Mouse (Mus musculus) forebrain, embryonic 12.5 days (tissue): Measurements from ENCODE around the gene 4930452B06Rik. TPM values are rescaled to one million over a fixed set of nuclear protein-coding genes. Genes with fewer than 3 reads are reported as not detected.

Experiments used
- ATAC-seq: fragments of 200-750 bp; cut with Nextera tagmentation; 2 replicates; pipeline ENCODE4 v1.8.0; 2017; ENCODE audit warnings: moderate TSS enrichment; ENCODE audit not compliant: low FRiP score
- H3K27ac ChIP-seq: fragments of 300-500 bp; sonication (generic); 2 replicates; pipeline ENCODE4 v1.5.1; 2016; ENCODE audit warnings: mild to moderate bottlenecking
- H3K27me3 ChIP-seq: fragments of 300-500 bp; sonication (generic); 2 replicates; pipeline ENCODE4 v1.6.1; 2016; ENCODE audit warnings: mild to moderate bottlenecking
- H3K36me3 ChIP-seq: fragments of 300-500 bp; sonication (generic); replicated peaks from 2 replicates; pipeline ENCODE4 v1.6.1; 2016; ENCODE audit warnings: mild to moderate bottlenecking
- H3K4me1 ChIP-seq: fragments of 300-500 bp; sonication (generic); 2 replicates; pipeline ENCODE4 v1.6.1; 2016
- H3K4me2 ChIP-seq: fragments of 300-500 bp; sonication (generic); 2 replicates; pipeline ENCODE4 v1.6.1; 2016; ENCODE audit warnings: mild to moderate bottlenecking, moderate library complexity
- H3K4me3 ChIP-seq: fragments of 300-500 bp; sonication (generic); replicated peaks from 2 replicates; pipeline ENCODE4 v1.5.1; 2016; ENCODE audit warnings: mild to moderate bottlenecking
- H3K9ac ChIP-seq: fragments of 300-500 bp; sonication (generic); 2 replicates; pipeline ENCODE4 v1.6.1; 2016; ENCODE audit warnings: mild to moderate bottlenecking
- H3K9me3 ChIP-seq: fragments of 300-500 bp; sonication (generic); 2 replicates; pipeline ENCODE4 v1.6.1; 2016
- WGBS: fragments of 180-500 bp; shearing (Covaris S2); methylation state at CpG from one replicate; pipeline ENCODE4 v1.1.7; 2016; 5-methylcytosine and 5-hydroxymethylcytosine counted together
- polyA plus RNA-seq: library from polyadenylated mRNA; unstranded; fragments of >200 nt; fragmentation: Nextera tagmentation; extraction: Ambion mirVana; gene quantifications from 2 replicates; pipeline ENCODE4 v1.2.1, GENCODE M21; 2016

4930452B06Rik gene
- 12.1 and 12.4 TPM in 2 replicates for polyA plus RNA-seq

- Histone ChIP-seq H3K4me1 (peaks cover 5% of the 10 kb centered on the region), H3K4me3 (peak within 1 kb of the TSS; percentile 74), H3K27ac (no peak within 1 kb of the TSS), H3K27me3 (no peaks in the 10 kb centered on the region), H3K4me2 (peak within 1 kb of the TSS; percentile 69), H3K9me3 (no peaks in the 10 kb centered on the region), H3K9ac (peak within 1 kb of the TSS; percentile 75), H3K36me3 (no peaks in the 10 kb centered on the region)
- 2% methylated on average over 38 of the region's 45 CpGs for WGBS
- peak; percentile 99 for ATAC-seq
These were observed at the start of gene 4930452B06Rik for GRCm38 (mm10) chr14:8665636-8666411. Gene 4930452B06Rik, minus strand, starts transcription at chr14:8666240.

- no peak overlapping the region for H3K4me2 ChIP-seq
- no peaks in the 10 kb centered on the region for H3K27me3 ChIP-seq
- H3K27ac ChIP-seq, result no peak overlapping the region
- 51% methylated on average over 4 of the region's 4 CpGs for WGBS
- H3K9ac ChIP-seq, result no peak overlapping the region
- H3K4me3 ChIP-seq, result no peak overlapping the region
- H3K4me1 ChIP-seq, result no peaks in the 10 kb centered on the region
- 0 out of 2 replicates have a peak, but pooled peaks have one; percentile 14 for ATAC-seq
- no peaks in the 10 kb centered on the region for H3K36me3 ChIP-seq
- H3K9me3 ChIP-seq, result no peaks in the 10 kb centered on the region
These were observed 46.6 kb upstream of the 4930452B06Rik start for GRCm38 (mm10) chr14:8712674-8713073.

- ATAC-seq, result no peak
These were observed 23.4 kb upstream of the 4930452B06Rik start for GRCm38 (mm10) chr14:8689451-8689850.

GRCm38 (mm10) chr14:8688462-8688861 lies 22.4 kb upstream of the 4930452B06Rik start:
- no peaks in the 10 kb centered on the region for H3K4me1 ChIP-seq
- no peak overlapping the region for H3K4me3 ChIP-seq
- WGBS, result 61% methylated on average over 1 of the region's 1 CpGs
- H3K36me3 ChIP-seq, result no peaks in the 10 kb centered on the region
- no peak overlapping the region for H3K4me2 ChIP-seq
- H3K9ac ChIP-seq, result no peak overlapping the region
- H3K27ac ChIP-seq, result no peak overlapping the region
- H3K9me3 ChIP-seq, result no peaks in the 10 kb centered on the region
- H3K27me3 ChIP-seq, result no peaks in the 10 kb centered on the region
- ATAC-seq, result no peak

More at GRCm38 (mm10) chr14:8689451-8689850, 23.4 kb upstream of the 4930452B06Rik start:
- no peak overlapping the region for H3K4me3 ChIP-seq
- H3K9ac ChIP-seq, result no peak overlapping the region
- H3K27me3 ChIP-seq, result no peaks in the 10 kb centered on the region
- WGBS, result 13% methylated on average over 1 of the region's 1 CpGs
- H3K4me2 ChIP-seq, result no peak overlapping the region
- no peak overlapping the region for H3K27ac ChIP-seq
- H3K36me3 ChIP-seq, result no peaks in the 10 kb centered on the region
- no peaks in the 10 kb centered on the region for H3K9me3 ChIP-seq
- no peaks in the 10 kb centered on the region for H3K4me1 ChIP-seq

GRCm38 (mm10) chr14:8686185-8686584 lies 20.1 kb upstream of the 4930452B06Rik start:
- Histone ChIP-seq H3K4me3 (no peak overlapping the region), H3K9ac (no peak overlapping the region), H3K36me3 (no peaks in the 10 kb centered on the region), H3K27me3 (no peaks in the 10 kb centered on the region), H3K27ac (no peak overlapping the region), H3K9me3 (no peaks in the 10 kb centered on the region), H3K4me1 (no peaks in the 10 kb centered on the region), H3K4me2 (no peak overlapping the region)
- ATAC-seq, result no peak
- 93% methylated on average over 1 of the region's 1 CpGs for WGBS

GRCm38 (mm10) chr14:8679896-8680295 lies 13.9 kb upstream of the 4930452B06Rik start:
- Histone ChIP-seq H3K4me2 (no peak overlapping the region), H3K4me1 (no peaks in the 10 kb centered on the region), H3K4me3 (no peak overlapping the region), H3K27ac (no peak overlapping the region), H3K36me3 (no peaks in the 10 kb centered on the region), H3K9me3 (no peaks in the 10 kb centered on the region), H3K27me3 (no peaks in the 10 kb centered on the region), H3K9ac (no peak overlapping the region)
- ATAC-seq, result no peak
- WGBS, result 87% methylated on average over 4 of the region's 4 CpGs

GRCm38 (mm10) chr14:8660359-8660758 lies 5.7 kb downstream of the 4930452B06Rik start:
- no peak for ATAC-seq
- Histone ChIP-seq H3K27ac (no peak overlapping the region), H3K9ac (no peak overlapping the region), H3K36me3 (no peaks in the 10 kb centered on the region), H3K9me3 (no peaks in the 10 kb centered on the region), H3K4me3 (no peak overlapping the region), H3K27me3 (no peaks in the 10 kb centered on the region), H3K4me1 (no peaks in the 10 kb centered on the region), H3K4me2 (no peak overlapping the region)

- H3K4me1 ChIP-seq, result no peaks in the 10 kb centered on the region
- no peaks in the 10 kb centered on the region for H3K9me3 ChIP-seq
- ATAC-seq, result no peak
- no peak overlapping the region for H3K9ac ChIP-seq
- WGBS, result 79% methylated on average over 9 of the region's 9 CpGs
- no peak overlapping the region for H3K27ac ChIP-seq
- H3K27me3 ChIP-seq, result no peaks in the 10 kb centered on the region
- no peak overlapping the region for H3K4me3 ChIP-seq
- H3K36me3 ChIP-seq, result no peaks in the 10 kb centered on the region
- H3K4me2 ChIP-seq, result no peak overlapping the region
These were observed 24.3 kb downstream of the 4930452B06Rik start for GRCm38 (mm10) chr14:8641650-8642279.

- no peaks in the 10 kb centered on the region for H3K4me1 ChIP-seq
- no peak overlapping the region for H3K4me2 ChIP-seq
- no peak overlapping the region for H3K27ac ChIP-seq
- H3K4me3 ChIP-seq, result no peak overlapping the region
- no peak overlapping the region for H3K9ac ChIP-seq
- H3K9me3 ChIP-seq, result no peaks in the 10 kb centered on the region
- ATAC-seq, result no peak
- no peaks in the 10 kb centered on the region for H3K27me3 ChIP-seq
- no peaks in the 10 kb centered on the region for H3K36me3 ChIP-seq
- WGBS, result 89% methylated on average over 6 of the region's 6 CpGs
These were observed 33.8 kb downstream of the 4930452B06Rik start for GRCm38 (mm10) chr14:8632211-8632610.

- ATAC-seq, result no peak
- H3K9me3 ChIP-seq, result no peaks in the 10 kb centered on the region
- no peaks in the 10 kb centered on the region for H3K27me3 ChIP-seq
- no peaks in the 10 kb centered on the region for H3K36me3 ChIP-seq
- no peak overlapping the region for H3K4me3 ChIP-seq
- no peak overlapping the region for H3K27ac ChIP-seq
- whole genome bisulfite sequencing, result 95% methylated on average over 5 of the region's 5 CpGs
- no peak overlapping the region for H3K9ac ChIP-seq
- no peak overlapping the region for H3K4me2 ChIP-seq
- H3K4me1 ChIP-seq, result no peaks in the 10 kb centered on the region
These were observed 37.6 kb downstream of the 4930452B06Rik start for GRCm38 (mm10) chr14:8628406-8628805.

- no peak for ATAC-seq
- no peak overlapping the region for H3K4me2 ChIP-seq
- H3K4me1 ChIP-seq, result no peaks in the 10 kb centered on the region
- H3K9me3 ChIP-seq, result no peaks in the 10 kb centered on the region
- no peak overlapping the region for H3K4me3 ChIP-seq
- no peak overlapping the region for H3K9ac ChIP-seq
- H3K27me3 ChIP-seq, result no peaks in the 10 kb centered on the region
- no peak overlapping the region for H3K27ac ChIP-seq
- no peaks in the 10 kb centered on the region for H3K36me3 ChIP-seq
- 88% methylated on average over 4 of the region's 4 CpGs for WGBS
These were observed 38.6 kb downstream of the 4930452B06Rik start for GRCm38 (mm10) chr14:8627481-8627880.

GRCm38 (mm10) chr14:8621164-8621563 lies 44.9 kb downstream of the 4930452B06Rik start:
- Histone ChIP-seq H3K27ac (no peak overlapping the region), H3K4me1 (no peaks in the 10 kb centered on the region; the same call in 1 of the 2 replicates), H3K27me3 (no peaks in the 10 kb centered on the region), H3K9me3 (no peaks in the 10 kb centered on the region), H3K4me3 (no peak overlapping the region), H3K4me2 (no peak overlapping the region), H3K36me3 (no peaks in the 10 kb centered on the region), H3K9ac (no peak overlapping the region)
- WGBS, result 53% methylated on average over 6 of the region's 6 CpGs
- no peak for ATAC-seq

- no peaks in the 10 kb centered on the region for H3K36me3 ChIP-seq
- no peak overlapping the region for H3K4me2 ChIP-seq
- no peaks in the 10 kb centered on the region for H3K9me3 ChIP-seq
- H3K27me3 ChIP-seq, result no peaks in the 10 kb centered on the region
- no peak overlapping the region for H3K9ac ChIP-seq
- ATAC-seq, result no peak
- H3K4me1 ChIP-seq, result no peaks in the 10 kb centered on the region; the same call in 1 of the 2 replicates
- 87% methylated on average over 5 of the region's 5 CpGs for WGBS
- no peak overlapping the region for H3K4me3 ChIP-seq
- H3K27ac ChIP-seq, result no peak overlapping the region
These were observed 45.5 kb downstream of the 4930452B06Rik start for GRCm38 (mm10) chr14:8620580-8620979.
